Mouse (Mus musculus) heart, adult 2 months (tissue): Measurements from ENCODE around the gene Cfap97d1.

ENCODE experiments used
- EP300 ChIP-seq: fragments of 200-500 bp; IDR thresholded peaks from 2 replicates; pipeline ENCODE4 v1.6.1; 2011; ENCODE audit warnings: low read depth, low read length, control low read depth; ENCODE audit not compliant: insufficient read depth
- POLR2A ChIP-seq: fragments of 200-500 bp; IDR thresholded peaks from 2 replicates; pipeline ENCODE4 v1.6.1; 2011; ENCODE audit warnings: mild to moderate bottlenecking, low read depth, low read length, control low read depth; ENCODE audit not compliant: insufficient read depth

DNA sequence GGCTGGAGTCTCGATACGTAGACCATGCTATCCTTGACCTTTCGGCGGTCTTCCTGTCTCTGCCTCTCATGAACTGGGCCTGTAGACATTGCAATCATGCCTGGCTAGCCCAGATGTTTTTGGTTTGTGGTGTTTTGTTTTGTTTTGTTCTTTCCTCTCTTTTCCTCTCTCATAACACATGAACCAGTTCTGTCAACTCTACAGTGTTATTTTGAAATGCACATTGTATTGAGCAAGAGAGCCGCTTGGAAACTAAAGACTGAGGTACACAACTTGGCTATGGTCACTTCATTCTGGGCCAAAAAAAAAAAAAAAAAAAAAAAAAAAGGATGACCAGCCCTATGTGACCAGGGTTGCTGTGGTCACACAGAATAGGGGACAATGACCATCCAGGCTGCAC, 11.4 kb upstream of the Cfap97d1 start:
- TF ChIP-seq POLR2A (no peak), EP300 (no peak)
